Mouse (Mus musculus) liver, embryonic 14.5 days (tissue): ENCODE data around the gene Lpp.

Experiments used
- CTCF ChIP-seq: IDR thresholded peaks from 2 replicates; pipeline ENCODE4 v1.5.1; 2016; ENCODE audit warnings: antibody characterized with exemption, low read depth, control low read depth
- EP300 ChIP-seq: IDR thresholded peaks from 2 replicates; pipeline ENCODE4 v1.6.1; 2016; ENCODE audit warnings: antibody characterized with exemption, low read depth

DNA sequence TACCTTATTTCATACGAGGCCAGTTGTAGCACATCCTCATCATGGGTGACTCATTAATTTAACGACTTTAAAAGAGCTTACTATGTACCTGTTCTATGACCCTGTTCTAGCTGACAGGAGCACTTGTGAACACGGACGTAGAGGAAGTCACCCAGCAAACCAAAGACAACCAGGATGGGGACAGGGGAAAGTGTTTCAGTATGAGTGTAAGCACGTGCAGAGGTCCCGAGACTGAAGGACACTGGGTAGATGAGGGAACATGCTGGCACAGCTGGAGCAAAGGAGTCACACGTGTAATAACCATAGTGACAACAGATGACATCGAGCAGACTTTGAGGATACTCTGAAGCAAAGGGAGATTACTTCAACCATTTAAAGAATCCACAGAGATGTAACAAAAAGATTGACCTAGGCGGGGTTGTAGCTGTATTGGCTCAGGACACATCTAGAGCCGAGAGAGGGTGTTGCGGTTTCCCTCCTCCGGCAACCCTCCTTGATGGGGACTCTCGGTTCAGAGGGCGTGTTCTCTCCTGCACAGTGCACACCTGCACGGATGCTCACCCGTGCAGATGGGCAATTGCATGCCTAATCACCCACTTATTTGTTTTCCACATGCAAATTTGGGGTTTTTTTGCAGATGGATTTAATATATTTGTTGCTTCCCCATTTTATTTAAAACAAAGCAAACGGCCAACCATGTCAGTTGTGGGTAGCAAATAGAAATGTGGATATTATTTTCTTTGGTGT, 74.4 kb downstream of the Lpp start:
- no peak for TF ChIP-seq CTCF
- no peak for TF ChIP-seq EP300
